Mouse (Mus musculus) forebrain, embryonic 15.5 days (tissue): ENCODE measurements around the gene Col1a1. TPM values are rescaled to one million over a fixed set of nuclear protein-coding genes. Genes with fewer than 3 reads are reported as not detected.

Experiments used
- ATAC-seq: fragments of 200-750 bp; cut with Nextera tagmentation; replicated peaks from 2 replicates; pipeline ENCODE4 v1.8.0; 2017; ENCODE audit warnings: mild to moderate bottlenecking, moderate TSS enrichment, moderate library complexity
- H3K27ac ChIP-seq: fragments of 300-500 bp; sonication (generic); replicated peaks from 2 replicates; pipeline ENCODE4 v1.5.1; 2015; ENCODE audit warnings: mild to moderate bottlenecking, inconsistent platforms
- H3K27me3 ChIP-seq: fragments of 300-500 bp; sonication (generic); 2 replicates; pipeline ENCODE4 v1.6.1; 2015; ENCODE audit warnings: inconsistent platforms
- H3K36me3 ChIP-seq: fragments of 300-500 bp; sonication (generic); 2 replicates; pipeline ENCODE4 v1.6.1; 2015; ENCODE audit warnings: mild to moderate bottlenecking, inconsistent platforms
- H3K4me1 ChIP-seq: fragments of 300-500 bp; sonication (generic); 2 replicates; pipeline ENCODE4 v1.6.1; 2015; ENCODE audit warnings: inconsistent platforms
- H3K4me2 ChIP-seq: fragments of 300-500 bp; sonication (generic); replicated peaks from 2 replicates; pipeline ENCODE4 v1.6.1; 2015; ENCODE audit warnings: mild to moderate bottlenecking, inconsistent platforms
- H3K4me3 ChIP-seq: fragments of 300-500 bp; sonication (generic); 2 replicates; pipeline ENCODE4 v1.5.1; 2015; ENCODE audit warnings: mild to moderate bottlenecking, inconsistent platforms
- H3K9ac ChIP-seq: fragments of 300-500 bp; sonication (generic); replicated peaks from 2 replicates; pipeline ENCODE4 v1.6.1; 2015; ENCODE audit warnings: mild to moderate bottlenecking, inconsistent platforms
- H3K9me3 ChIP-seq: fragments of 300-500 bp; sonication (generic); 2 replicates; pipeline ENCODE4 v1.6.1; 2016; ENCODE audit warnings: inconsistent platforms
- WGBS: fragments of 180-500 bp; shearing (Covaris S2); methylation state at CpG from one replicate; pipeline ENCODE4 v1.1.7; 2015; ENCODE audit warnings: mixed read lengths; 5-methylcytosine and 5-hydroxymethylcytosine counted together
- polyA plus RNA-seq: library from polyadenylated mRNA; unstranded; fragments of >200 nt; fragmentation: Nextera tagmentation; extraction: Ambion mirVana; gene quantifications from 2 replicates; pipeline ENCODE4 v1.2.1, GENCODE M21; 2015

Gene Col1a1
- polyA plus RNA-seq, 1 experiment from 2014 or later: 40.5 TPM

DNA sequence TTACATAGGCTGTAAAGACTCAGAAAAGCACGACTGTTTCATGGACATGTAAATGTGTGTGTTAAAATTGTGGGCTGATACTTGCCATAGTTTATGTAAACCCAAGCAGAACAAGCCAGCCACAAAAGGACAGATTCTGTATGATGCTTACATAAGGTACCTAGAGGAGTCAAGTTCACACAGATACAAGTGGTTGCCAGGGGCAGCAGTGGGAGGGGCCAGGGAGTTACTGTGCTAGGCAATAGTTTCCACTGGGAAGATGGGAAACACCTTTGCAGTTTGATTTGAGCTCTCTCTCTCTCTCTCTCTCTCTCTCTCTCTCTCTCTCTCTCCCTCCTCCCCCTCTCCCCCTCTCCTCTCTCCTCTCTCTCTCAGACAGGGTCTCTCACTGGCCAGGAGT lies 49.1 kb downstream of the Col1a1 start:
- WGBS: 50% methylated on average over 1 of the region's 1 CpGs
- Histone ChIP-seq H3K36me3 (no peaks in the 10 kb centered on the region), H3K9ac (no peak overlapping the region), H3K4me3 (no peak overlapping the region), H3K4me1 (peaks cover 21% of the 10 kb centered on the region), H3K27ac (no peak overlapping the region), H3K4me2 (no peak overlapping the region), H3K27me3 (no peaks in the 10 kb centered on the region), H3K9me3 (no peaks in the 10 kb centered on the region)
- ATAC-seq: no peak

DNA sequence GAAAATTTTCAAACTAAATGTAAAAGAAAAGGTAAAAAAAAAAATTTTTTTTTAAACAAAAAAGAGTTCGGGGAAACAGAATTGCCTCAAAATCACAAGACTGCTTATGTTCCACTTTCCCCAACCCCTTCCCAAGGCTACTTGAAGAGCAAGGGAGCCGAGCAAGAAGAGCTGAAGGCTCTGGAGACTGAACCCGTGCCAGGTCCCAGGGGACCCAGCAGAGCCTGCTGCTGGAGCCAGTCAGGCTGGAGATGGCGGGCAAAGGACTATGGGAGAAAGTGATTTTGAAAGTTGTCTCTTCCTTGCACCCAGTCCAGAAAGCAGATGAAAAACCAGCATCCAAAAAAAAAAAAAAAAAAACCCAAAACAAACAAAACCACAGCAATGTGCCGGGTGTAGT lies 49.8 kb downstream of the Col1a1 start:
- no peaks in the 10 kb centered on the region for H3K9me3 ChIP-seq
- no peak overlapping the region for H3K4me3 ChIP-seq
- H3K9ac ChIP-seq: no peak overlapping the region
- no peaks in the 10 kb centered on the region for H3K27me3 ChIP-seq
- no peak overlapping the region for H3K4me2 ChIP-seq
- ATAC-seq: no peak
- 76% methylated on average over 5 of the region's 5 CpGs for WGBS
- H3K36me3 ChIP-seq: no peaks in the 10 kb centered on the region
- H3K27ac ChIP-seq: no peak overlapping the region
- H3K4me1 ChIP-seq: peaks cover 27% of the 10 kb centered on the region

DNA sequence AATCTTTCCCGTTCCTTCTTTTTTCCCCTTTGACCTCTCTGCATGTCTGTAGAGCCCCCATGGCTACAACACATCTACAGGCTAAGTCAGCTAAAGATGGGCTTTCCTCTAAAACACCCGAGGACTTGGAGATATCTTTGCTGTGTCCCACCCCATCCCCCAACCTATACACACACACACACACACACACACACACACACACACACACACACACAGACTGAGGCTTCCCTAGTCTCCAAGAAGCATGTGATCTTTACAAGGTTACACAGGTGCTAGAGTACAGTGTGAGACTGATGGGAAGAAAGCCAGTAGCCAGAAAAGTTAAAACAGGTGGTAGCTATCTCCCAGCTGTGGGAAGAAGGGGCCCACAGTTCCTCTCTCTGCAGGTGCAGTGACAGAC lies 50.4 kb downstream of the Col1a1 start:
- Histone ChIP-seq H3K4me1 (peaks cover 27% of the 10 kb centered on the region), H3K4me2 (no peak overlapping the region), H3K9me3 (no peaks in the 10 kb centered on the region), H3K27me3 (no peaks in the 10 kb centered on the region), H3K4me3 (no peak overlapping the region), H3K9ac (no peak overlapping the region), H3K36me3 (no peaks in the 10 kb centered on the region), H3K27ac (no peak overlapping the region)
- 80% methylated on average over 2 of the region's 2 CpGs for WGBS
- ATAC-seq: no peak

DNA sequence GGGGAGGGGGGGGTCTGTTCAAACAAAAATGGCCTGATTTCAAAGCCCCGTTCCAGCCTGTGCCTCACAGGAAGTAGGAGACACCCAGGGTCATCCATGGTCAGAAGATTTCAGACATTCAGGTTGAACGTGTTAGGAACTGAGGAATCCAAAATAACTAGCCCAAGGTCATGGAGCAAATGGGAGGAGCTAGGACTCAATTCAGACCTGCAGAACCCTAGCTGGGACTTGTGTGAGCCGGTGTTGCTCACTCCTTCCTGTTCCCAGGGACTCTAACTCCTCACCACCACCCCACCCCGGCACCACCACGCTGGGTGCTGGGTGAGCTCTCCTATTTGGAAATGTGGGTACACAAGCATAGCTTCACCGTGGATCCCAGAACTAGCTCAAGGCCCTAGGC lies 51.3 kb downstream of the Col1a1 start:
- H3K27ac ChIP-seq: no peak overlapping the region
- H3K9ac ChIP-seq: no peak overlapping the region
- no peak for ATAC-seq
- no peak overlapping the region for H3K4me3 ChIP-seq
- no peaks in the 10 kb centered on the region for H3K27me3 ChIP-seq
- no peaks in the 10 kb centered on the region for H3K36me3 ChIP-seq
- H3K4me2 ChIP-seq: no peak overlapping the region
- peaks cover 30% of the 10 kb centered on the region for H3K4me1 ChIP-seq
- no peaks in the 10 kb centered on the region for H3K9me3 ChIP-seq
- 55% methylated on average over 6 of the region's 6 CpGs for WGBS

DNA sequence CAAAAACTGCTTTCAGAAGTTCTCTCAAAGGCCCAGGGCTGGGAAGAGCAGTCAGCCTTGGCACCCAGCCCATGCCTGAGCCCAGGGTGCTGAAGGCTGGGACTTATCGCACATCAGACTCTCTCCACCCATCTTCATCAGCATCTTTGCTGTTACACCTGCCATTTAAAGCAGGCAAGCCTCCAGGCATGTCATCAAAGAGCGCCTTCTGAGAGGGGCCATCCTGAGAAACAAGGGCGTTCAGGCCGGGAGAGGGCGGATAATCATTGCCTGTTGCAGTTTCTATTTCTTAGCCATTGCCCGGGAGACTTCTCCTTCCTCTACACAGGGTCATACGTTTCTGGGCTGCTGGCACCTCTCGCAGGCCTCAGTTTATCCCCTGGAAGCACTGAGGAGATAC lies 51.8 kb downstream of the Col1a1 start:
- Histone ChIP-seq H3K9ac (no peak overlapping the region), H3K4me1 (peaks cover 35% of the 10 kb centered on the region), H3K27me3 (no peaks in the 10 kb centered on the region), H3K4me2 (no peak overlapping the region), H3K36me3 (no peaks in the 10 kb centered on the region), H3K9me3 (no peaks in the 10 kb centered on the region), H3K27ac (no peak overlapping the region), H3K4me3 (no peak overlapping the region)
- ATAC-seq: no peak
- WGBS: 85% methylated on average over 8 of the region's 8 CpGs

DNA sequence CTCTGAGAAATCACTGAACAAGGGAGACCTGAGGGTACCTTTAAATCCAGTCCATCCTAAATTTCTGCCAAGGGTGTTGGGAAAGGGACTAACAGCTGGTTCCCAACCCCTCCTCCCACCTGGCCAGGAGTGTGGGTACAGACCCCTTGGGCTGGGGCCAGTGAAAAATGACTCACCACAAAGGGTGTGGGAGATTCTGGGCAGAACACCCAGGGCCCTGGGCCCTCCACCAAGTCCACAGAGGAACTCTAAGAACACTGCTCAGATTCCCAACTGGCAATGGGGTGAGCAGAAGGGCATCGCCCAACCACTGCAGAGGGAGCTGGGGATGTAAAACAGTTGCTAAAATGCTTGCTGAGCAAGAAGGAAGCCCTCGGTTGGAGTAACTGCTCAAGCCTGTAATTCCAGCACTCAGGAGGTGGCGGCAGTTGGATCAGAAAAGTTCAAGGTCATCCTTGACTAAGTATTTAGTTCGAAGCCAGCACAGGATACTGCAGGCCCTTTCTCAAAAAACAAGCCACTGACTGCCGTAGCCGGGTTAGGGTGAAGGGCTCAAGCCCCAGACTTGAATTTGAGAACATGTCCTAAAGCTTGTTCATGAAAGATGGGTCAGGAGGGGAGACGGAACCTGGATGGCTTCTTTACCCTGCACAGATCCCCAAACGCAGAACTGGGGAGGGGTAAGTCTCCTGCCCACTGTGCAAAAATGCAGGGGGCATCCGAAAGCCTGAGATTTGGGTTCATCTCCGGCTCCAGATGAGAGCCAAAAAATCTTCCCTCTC lies 52.9 kb downstream of the Col1a1 start:
- Histone ChIP-seq H3K4me2 (peak overlapping the region; percentile 96), H3K4me3 (peak overlapping the region; percentile 95), H3K27ac (peak overlapping the region; percentile 96), H3K9me3 (no peaks in the 10 kb centered on the region), H3K36me3 (no peaks in the 10 kb centered on the region), H3K27me3 (no peaks in the 10 kb centered on the region), H3K4me1 (peaks cover 47% of the 10 kb centered on the region), H3K9ac (peak overlapping the region; percentile 69)
- 16% methylated on average over 10 of the region's 10 CpGs for WGBS
- no peak for ATAC-seq

DNA sequence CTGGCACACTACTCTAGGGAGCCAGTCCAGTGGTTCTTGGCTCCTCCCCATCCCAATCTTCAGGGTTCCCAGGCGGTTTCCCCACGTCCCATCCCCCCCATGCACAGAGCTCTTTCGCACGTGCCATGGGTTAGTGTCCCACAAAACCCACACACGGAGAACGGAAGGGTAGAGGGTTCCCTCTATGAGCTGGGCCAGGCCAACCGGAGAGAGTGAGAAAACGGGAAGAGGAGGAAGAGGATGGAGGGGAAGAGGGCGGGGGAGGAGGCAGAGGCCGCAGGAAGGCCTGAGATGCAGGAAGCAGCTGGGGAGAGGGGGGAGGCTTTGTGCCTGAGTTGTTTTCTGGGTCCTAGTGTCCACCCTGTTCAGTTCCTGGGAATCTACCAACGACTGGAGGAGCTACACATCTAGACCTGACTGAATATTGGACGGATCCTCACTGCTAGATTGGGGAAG lies 53.6 kb downstream of the Col1a1 start:
- Histone ChIP-seq H3K4me1 (peaks cover 53% of the 10 kb centered on the region), H3K4me3 (peak overlapping the region; percentile 95), H3K27me3 (no peaks in the 10 kb centered on the region), H3K27ac (peak overlapping the region; percentile 96), H3K9ac (peak overlapping the region; percentile 69), H3K4me2 (peak overlapping the region; percentile 96), H3K36me3 (no peaks in the 10 kb centered on the region), H3K9me3 (no peaks in the 10 kb centered on the region)
- WGBS: under 1% methylated on average over 12 of the region's 12 CpGs
- peak; percentile 67 for ATAC-seq

DNA sequence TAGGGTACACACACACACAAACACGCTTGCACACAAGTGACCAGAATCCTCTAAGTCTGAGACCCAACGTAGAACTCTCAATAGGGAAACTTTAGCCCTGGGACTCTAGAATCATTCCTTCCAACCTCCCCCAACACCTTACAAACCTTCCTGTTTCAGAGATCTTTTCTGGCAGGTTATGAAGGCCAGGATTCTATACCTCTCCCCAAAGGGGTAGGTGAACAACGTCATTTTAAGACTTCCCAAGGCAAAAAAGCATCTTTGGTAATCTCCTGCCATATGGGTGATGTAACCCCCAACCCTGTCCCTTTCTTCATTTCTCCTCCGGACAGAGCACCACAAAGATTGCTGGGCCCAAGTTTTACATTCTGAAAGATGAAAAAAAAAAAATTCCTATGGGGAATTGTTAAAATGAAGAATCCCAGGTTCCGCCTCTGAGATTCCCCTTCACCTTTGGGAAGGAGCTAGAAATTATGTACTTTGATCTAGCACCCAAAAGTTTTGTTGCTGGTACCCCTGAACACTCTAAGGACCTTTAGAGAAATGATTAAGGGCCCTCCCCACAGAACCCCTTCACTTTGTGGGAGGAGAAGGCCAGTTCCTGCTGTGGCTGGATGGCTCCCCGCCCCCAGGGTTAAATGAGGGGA lies 54.2 kb downstream of the Col1a1 start:
- H3K36me3 ChIP-seq: no peaks in the 10 kb centered on the region
- H3K9me3 ChIP-seq: no peaks in the 10 kb centered on the region
- peak overlapping the region; percentile 95 for H3K4me3 ChIP-seq
- H3K27me3 ChIP-seq: no peaks in the 10 kb centered on the region
- WGBS: 42% methylated on average over 6 of the region's 6 CpGs
- H3K4me1 ChIP-seq: peaks cover 59% of the 10 kb centered on the region
- H3K9ac ChIP-seq: peak overlapping the region; percentile 97
- peak overlapping the region; percentile 96 for H3K4me2 ChIP-seq
- ATAC-seq: peak; percentile 5; the same call in 1 of the 2 replicates
- H3K27ac ChIP-seq: peak overlapping the region; percentile 96

DNA sequence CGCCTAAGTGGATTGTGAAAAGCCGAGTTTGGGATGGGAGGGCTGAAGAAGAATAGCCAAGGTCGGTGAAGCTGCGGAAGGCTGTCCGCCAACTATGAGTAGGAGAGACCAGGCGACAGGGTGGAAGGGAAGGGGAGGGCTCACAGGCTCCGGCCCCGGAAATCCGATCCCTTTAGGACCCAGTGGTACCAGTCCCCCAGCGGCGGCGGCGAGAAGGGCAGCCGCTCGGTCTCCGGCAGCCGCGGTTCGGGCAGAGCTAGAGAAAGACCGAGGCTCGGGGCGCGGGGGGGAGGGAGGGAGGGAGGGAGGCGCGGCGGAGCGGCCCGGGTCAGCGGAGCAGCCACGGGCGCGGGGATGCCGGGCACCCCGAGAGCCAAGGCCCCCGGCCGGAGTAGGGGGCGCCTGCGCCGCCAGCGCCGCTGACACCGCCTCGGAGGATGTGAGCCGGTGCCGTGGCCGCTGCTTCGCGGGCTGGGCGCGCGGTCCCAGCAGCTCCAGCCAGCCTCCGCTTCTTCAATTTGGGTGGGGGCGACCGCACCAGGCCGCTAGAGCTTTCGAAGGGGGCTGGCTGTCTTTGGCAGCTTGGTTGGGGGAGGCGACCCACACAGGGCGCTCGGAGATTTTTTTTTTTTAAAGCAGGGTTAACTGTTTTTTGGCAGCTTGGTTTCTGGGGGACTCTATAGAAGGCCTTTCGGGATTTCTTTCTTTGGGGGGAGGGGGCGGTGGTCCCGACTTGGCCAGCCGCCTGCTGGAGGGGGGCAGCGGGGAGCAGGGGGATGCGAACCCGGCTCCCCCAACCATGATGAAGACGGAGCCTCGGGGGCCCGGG lies 54.9 kb downstream of the Col1a1 start, which contains the start of gene Ppp1r9b:
Gene Ppp1r9b, plus strand, starts transcription at position 287 of the 829 bp plus-strand sequence.
- peak within 1 kb of the TSS; percentile 97 for H3K9ac ChIP-seq
- H3K27me3 ChIP-seq: no peaks in the 10 kb centered on the region
- H3K36me3 ChIP-seq: no peaks in the 10 kb centered on the region
- peak within 1 kb of the TSS; percentile 96 for H3K4me2 ChIP-seq
- peak within 1 kb of the TSS; percentile 95 for H3K4me3 ChIP-seq
- WGBS: under 1% methylated on average over 48 of the region's 69 CpGs
- peaks cover 67% of the 10 kb centered on the region for H3K4me1 ChIP-seq
- no peaks in the 10 kb centered on the region for H3K9me3 ChIP-seq
- peak within 1 kb of the TSS; percentile 96 for H3K27ac ChIP-seq
- peak; percentile 83 for ATAC-seq

DNA sequence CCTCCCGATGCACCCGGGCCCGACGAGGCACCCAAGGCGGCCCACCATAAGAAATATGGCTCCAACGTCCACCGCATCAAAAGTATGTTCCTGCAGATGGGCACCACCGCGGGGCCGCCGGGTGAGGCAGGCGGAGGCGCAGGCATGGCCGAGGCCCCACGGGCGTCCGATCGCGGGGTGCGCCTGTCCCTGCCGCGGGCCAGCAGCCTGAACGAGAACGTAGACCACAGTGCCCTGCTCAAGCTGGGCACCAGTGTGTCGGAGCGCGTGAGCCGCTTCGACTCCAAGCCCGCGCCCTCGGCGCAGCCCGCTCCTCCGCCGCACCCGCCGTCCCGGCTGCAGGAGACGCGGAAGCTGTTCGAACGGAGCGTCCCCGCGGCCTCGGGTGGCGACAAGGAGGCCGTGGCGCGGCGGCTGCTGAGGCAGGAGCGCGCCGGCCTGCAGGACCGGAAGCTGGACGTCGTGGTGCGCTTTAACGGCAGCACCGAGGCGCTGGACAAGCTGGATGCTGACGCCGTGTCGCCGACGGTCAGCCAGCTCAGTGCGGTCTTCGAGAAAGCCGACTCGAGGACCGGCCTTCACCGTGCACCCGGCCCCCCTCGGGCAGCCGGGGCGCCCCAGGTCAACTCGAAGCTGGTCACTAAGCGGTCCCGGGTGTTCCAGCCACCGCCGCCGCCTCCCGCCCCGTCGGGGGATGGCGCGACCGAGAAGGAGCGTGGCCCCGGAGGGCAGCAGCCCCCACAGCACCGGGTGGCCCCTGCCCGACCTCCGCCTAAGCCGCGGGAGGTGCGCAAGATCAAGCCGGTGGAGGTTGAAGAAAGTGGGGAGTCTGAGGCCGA lies 55.8 kb downstream of the Col1a1 start:
- H3K4me2 ChIP-seq: peak overlapping the region; percentile 96
- peak overlapping the region; percentile 96 for H3K27ac ChIP-seq
- peaks cover 7% of the 10 kb centered on the region for H3K36me3 ChIP-seq
- WGBS: under 1% methylated on average over 99 of the region's 99 CpGs
- ATAC-seq: no peak; the same call in 1 of the 2 replicates
- peak overlapping the region; percentile 95 for H3K4me3 ChIP-seq
- H3K9me3 ChIP-seq: no peaks in the 10 kb centered on the region
- H3K4me1 ChIP-seq: peaks cover 76% of the 10 kb centered on the region
- peak overlapping the region; percentile 97 for H3K9ac ChIP-seq
- H3K27me3 ChIP-seq: no peaks in the 10 kb centered on the region

DNA sequence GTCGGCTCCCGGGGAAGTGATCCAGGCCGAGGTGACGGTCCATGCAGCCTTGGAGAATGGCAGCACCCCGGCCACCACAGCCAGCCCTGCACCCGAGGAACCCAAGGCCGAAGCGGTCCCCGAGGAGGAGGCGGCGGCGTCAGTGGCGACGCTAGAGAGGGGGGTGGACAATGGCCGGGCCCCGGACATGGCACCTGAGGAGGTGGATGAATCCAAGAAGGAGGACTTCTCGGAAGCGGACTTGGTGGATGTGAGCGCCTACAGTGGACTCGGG lies 56.4 kb downstream of the Col1a1 start:
- H3K4me3 ChIP-seq: peak overlapping the region; percentile 95
- peak overlapping the region; percentile 96 for H3K4me2 ChIP-seq
- peaks cover 11% of the 10 kb centered on the region for H3K36me3 ChIP-seq
- peaks cover 75% of the 10 kb centered on the region for H3K4me1 ChIP-seq
- peak overlapping the region; percentile 96; the same call in 1 of the 2 replicates for H3K27ac ChIP-seq
- peak overlapping the region; percentile 97 for H3K9ac ChIP-seq
- no peaks in the 10 kb centered on the region for H3K9me3 ChIP-seq
- ATAC-seq: no peak
- 1% methylated on average over 20 of the region's 20 CpGs for WGBS
- no peaks in the 10 kb centered on the region for H3K27me3 ChIP-seq
